Comparison of ENCODE assay signal across 8 mouse cellular contexts in genomic region chr10:81410981-81411380, GRCm38 (mm10). TPM values are rescaled to one million over a fixed set of nuclear protein-coding genes. Genes with fewer than 3 reads are reported as not detected.
DNase-seq lines count a peak whose midpoint lies in the region; ATAC-seq and TF ChIP-seq lines count a peak whose summit lies in the region.

No protein-coding gene starts in this region.

- WGBS in hindbrain, embryonic 10.5 days, result 84% methylated on average over 9 of the region's 9 CpGs
- WGBS in liver, embryonic 12.5 days (ENCODE audit: insufficient replicate concordance), result 73% methylated on average over 9 of the region's 9 CpGs

- peak overlapping the region; percentile 70 for H3K4me3 ChIP-seq in gastrocnemius, adult 2 months
- no peak overlapping the region for H3K4me3 ChIP-seq in cortical plate, adult 2 months (ENCODE audit: insufficient read depth, low read length)
- H3K4me3 ChIP-seq in hindbrain, embryonic 10.5 days, result no peak overlapping the region
- no peak overlapping the region for H3K4me3 ChIP-seq in liver, embryonic 12.5 days

- H3K27ac ChIP-seq in gastrocnemius, adult 2 months, result peak overlapping the region; percentile 97
- peak overlapping the region; percentile 45 for H3K27ac ChIP-seq in cortical plate, adult 2 months (ENCODE audit: insufficient read depth, low read length)
- peak overlapping the region; percentile 88 for H3K27ac ChIP-seq in hindbrain, embryonic 10.5 days
- peak overlapping the region; percentile 52 for H3K27ac ChIP-seq in liver, embryonic 12.5 days

- no peak for TF ChIP-seq POLR2A in cortical plate, adult 2 months (IDR thresholded peaks at IDR 0.05; ENCODE audit: extremely low read depth, insufficient read depth, low read length)

- no peaks in the 10 kb centered on the region for H3K9me3 ChIP-seq in hindbrain, embryonic 10.5 days
- no peaks in the 10 kb centered on the region for H3K9me3 ChIP-seq in liver, embryonic 12.5 days (replicated peaks)

- no peak for DNase-seq in gastrocnemius, adult 2 months
- DNase-seq in gastrocnemius, postnatal 4 days (ENCODE audit: low spot score in 2 of 2), result no peak
- no peak for DNase-seq in hindbrain, embryonic 10.5 days (ENCODE audit: low spot score)
- no peak for DNase-seq in right cerebral cortex, postnatal 10 days (ENCODE audit: low spot score in 2 of 2)
- DNase-seq in right cerebral cortex, adult 18-20 months, result no peak
- DNase-seq in cerebellum, adult 11 months, result no peak

- intact Hi-C loops in gastrocnemius, adult 2 months (cut with DNase I), result no loop called here

- peaks cover 51% of the 10 kb centered on the region for H3K27me3 ChIP-seq in hindbrain, embryonic 10.5 days (ENCODE audit: insufficient read depth, poor library complexity, severe bottlenecking)
- peaks cover 35% of the 10 kb centered on the region for H3K27me3 ChIP-seq in liver, embryonic 12.5 days (replicated peaks)

- peaks cover 28% of the 10 kb centered on the region for H3K4me1 ChIP-seq in cortical plate, adult 2 months (ENCODE audit: control insufficient read depth, insufficient read depth, low read length)
- H3K4me1 ChIP-seq in hindbrain, embryonic 10.5 days (replicated peaks), result peaks cover 100% of the 10 kb centered on the region
- H3K4me1 ChIP-seq in liver, embryonic 12.5 days, result peaks cover 94% of the 10 kb centered on the region

- TF ChIP-seq CTCF in gastrocnemius, adult 2 months (IDR thresholded peaks at IDR 0.05), result no peak
- TF ChIP-seq CTCF in cortical plate, adult 2 months (IDR thresholded peaks at IDR 0.05; ENCODE audit: extremely low read depth, insufficient read depth, low read length), result no peak

- no peak for ATAC-seq in liver, embryonic 12.5 days

- H3K36me3 ChIP-seq in hindbrain, embryonic 10.5 days, result peaks cover under 1% of the 10 kb centered on the region; the same call in 1 of the 2 replicates
- H3K36me3 ChIP-seq in liver, embryonic 12.5 days, result 0 out of 2 replicates have a peak, but pooled peaks cover 6% of the 10 kb centered on the region

- peak overlapping the region; percentile 50 for H3K4me2 ChIP-seq in liver, embryonic 12.5 days

- no peak overlapping the region for H3K9ac ChIP-seq in liver, embryonic 12.5 days

RNA-seq across cellular contexts. Expression of gene Smim24, which starts 18.1 kb away (rescaled TPM):
- total RNA-seq in gastrocnemius, adult 2 months (2021), result not detected
- under 1 TPM; 0.91 to 0.98 TPM for total RNA-seq in gastrocnemius, postnatal 4 days (2021)
- 2.5 and 3.0 TPM in 2 replicates for polyA plus RNA-seq in cortical plate, adult 2 months (2012; rRNA removed)
- polyA plus RNA-seq in hindbrain, embryonic 10.5 days (2016; fragmentation: Nextera tagmentation; extraction: Ambion mirVana), result 2.7 and 3.0 TPM in 2 replicates
- 1.8 TPM in 2 replicates for polyA plus RNA-seq in liver, embryonic 12.5 days (2016; fragmentation: Nextera tagmentation; extraction: Ambion mirVana)

RNA-seq across cellular contexts. Expression of gene Gm48552, which starts 22.2 kb away (rescaled TPM):
- total RNA-seq in gastrocnemius, adult 2 months (2021), result 1 to 10 TPM in 1 of 2 experiments, under 1 TPM in 1; 0.84 to 1.0 TPM
- 1 to 10 TPM; 1.3 to 2.0 TPM for total RNA-seq in gastrocnemius, postnatal 4 days (2021)
- polyA plus RNA-seq in cortical plate, adult 2 months (2012; rRNA removed), result 6.8 and 7.8 TPM in 2 replicates
- 1.0 and 2.5 TPM in 2 replicates for polyA plus RNA-seq in hindbrain, embryonic 10.5 days (2016; fragmentation: Nextera tagmentation; extraction: Ambion mirVana)
- 0.71 and 0.98 TPM in 2 replicates for polyA plus RNA-seq in liver, embryonic 12.5 days (2016; fragmentation: Nextera tagmentation; extraction: Ambion mirVana)

RNA-seq across cellular contexts. Expression of gene Gm48551, which starts 26.7 kb away (rescaled TPM):
- total RNA-seq in gastrocnemius, adult 2 months (2021), result 1 to 10 TPM in 1 of 2 experiments, under 1 TPM in 1; 0.87 to 2.8 TPM
- total RNA-seq in gastrocnemius, postnatal 4 days (2021), result 1 to 10 TPM in 1 of 2 experiments, under 1 TPM in 1; 0.70 to 1.5 TPM
- 5.8 and 5.9 TPM in 2 replicates for polyA plus RNA-seq in cortical plate, adult 2 months (2012; rRNA removed)
- 4.0 and 4.8 TPM in 2 replicates for polyA plus RNA-seq in hindbrain, embryonic 10.5 days (2016; fragmentation: Nextera tagmentation; extraction: Ambion mirVana)
- 0.68 and 1.2 TPM in 2 replicates for polyA plus RNA-seq in liver, embryonic 12.5 days (2016; fragmentation: Nextera tagmentation; extraction: Ambion mirVana)

RNA-seq across cellular contexts. Expression of gene Dohh, which starts 26.8 kb away (rescaled TPM):
- total RNA-seq in gastrocnemius, adult 2 months (2021), result 10 to 100 TPM; 38.1 to 39.8 TPM
- total RNA-seq in gastrocnemius, postnatal 4 days (2021), result 10 to 100 TPM; 48.1 to 48.5 TPM
- polyA plus RNA-seq in cortical plate, adult 2 months (2012; rRNA removed), result 106 and 108 TPM in 2 replicates
- polyA plus RNA-seq in hindbrain, embryonic 10.5 days (2016; fragmentation: Nextera tagmentation; extraction: Ambion mirVana), result 95.8 and 98.2 TPM in 2 replicates
- polyA plus RNA-seq in liver, embryonic 12.5 days (2016; fragmentation: Nextera tagmentation; extraction: Ambion mirVana), result 70.0 and 74.5 TPM in 2 replicates

RNA-seq across cellular contexts. Expression of gene Fzr1, which starts 32.7 kb away (rescaled TPM):
- total RNA-seq in gastrocnemius, adult 2 months (2021), result 10 to 100 TPM; 14.0 to 18.8 TPM
- total RNA-seq in gastrocnemius, postnatal 4 days (2021), result 10 to 100 TPM; 32.2 to 33.5 TPM
- polyA plus RNA-seq in cortical plate, adult 2 months (2012; rRNA removed), result 75.5 and 76.0 TPM in 2 replicates
- 138 and 143 TPM in 2 replicates for polyA plus RNA-seq in hindbrain, embryonic 10.5 days (2016; fragmentation: Nextera tagmentation; extraction: Ambion mirVana)
- polyA plus RNA-seq in liver, embryonic 12.5 days (2016; fragmentation: Nextera tagmentation; extraction: Ambion mirVana), result 93.8 and 100 TPM in 2 replicates

Comparison
In these comparisons a context has a peak if more than half of its experiments do, and no peak if none do; other contexts are left out.
1. H3K27ac ChIP-seq: peak in every context shown above with its lines; median percentile 97 in gastrocnemius, adult 2 months; 88 in hindbrain, embryonic 10.5 days; 52 in liver, embryonic 12.5 days; 45 in cortical plate, adult 2 months.